Mouse (Mus musculus): ENCODE data around the gene Hus1b. TPM values are rescaled to one million over a fixed set of nuclear protein-coding genes. Genes with fewer than 3 reads are reported as not detected.

Gene Hus1b
- total and polyA plus RNA-seq, 3 experiments: 0.08 to 0.19 TPM; not detected in 1

DNA sequence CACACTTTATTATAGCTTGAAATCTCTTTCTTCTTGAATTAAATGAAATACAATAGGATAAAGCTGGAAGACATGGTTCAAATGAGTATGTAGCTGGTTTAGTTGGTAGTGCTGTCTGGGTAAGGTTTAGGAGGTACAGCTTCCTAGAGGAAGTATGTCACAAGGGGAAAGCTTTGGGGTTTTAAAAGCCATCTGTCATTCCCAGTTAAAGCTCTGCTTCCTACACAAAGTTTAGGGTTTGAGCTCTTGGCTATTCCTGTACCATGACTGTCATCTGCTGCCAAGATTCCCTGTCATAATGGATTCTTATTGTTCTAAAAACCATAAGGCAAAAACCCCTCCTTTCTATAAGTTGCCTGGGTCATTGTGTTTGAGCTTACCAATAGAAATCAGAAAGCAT lies 1.8 kb downstream of the Hus1b start:
- no peaks in the 10 kb centered on the region; the same call in 1 of the 2 replicates for H3K79me2 ChIP-seq (ENCODE audit: control insufficient read depth, insufficient read depth, low read length, poor library complexity)
- TF ChIP-seq RAD21 (IDR thresholded peaks at IDR 0.05; ENCODE audit: low read depth, low read length): no peak
- no peak for TF ChIP-seq NELFE (IDR thresholded peaks at IDR 0.05; ENCODE audit: low read depth, low read length)
- TF ChIP-seq NRF1 (IDR thresholded peaks at IDR 0.05; ENCODE audit: insufficient read depth, low read depth, low read length, poor library complexity, severe bottlenecking): no peak
- peaks cover 0 to 10% of the 10 kb centered on the region in 2 experiments; a peak in 1 of 4 replicates for H3K4me1 ChIP-seq (ENCODE audit: control insufficient read depth in 1 of 2, insufficient read depth in 2 of 2, low read length in 2 of 2)
- no peak overlapping the region for H3K9ac ChIP-seq (ENCODE audit: control insufficient read depth, low read depth, low read length, poor library complexity, severe bottlenecking)
- no peak overlapping the region for H3K27ac ChIP-seq (ENCODE audit: control insufficient read depth, low read depth, low read length)
- DNase-seq (ENCODE audit: low read depth, low spot score): no peak
- H3K36me3 ChIP-seq (ENCODE audit: control insufficient read depth in 1 of 2, insufficient read depth in 2 of 2, low read length in 2 of 2): peaks cover 0 to 6% of the 10 kb centered on the region in 2 experiments; a peak in 2 of 4 replicates
- no peak overlapping the region for H3K4me3 ChIP-seq (ENCODE audit: control insufficient read depth in 1 of 2, insufficient read depth in 1 of 2, low read depth in 2 of 2, low read length in 2 of 2)
- H3K9me3 ChIP-seq (replicated peaks; ENCODE audit: insufficient read depth, low read length): no peaks in the 10 kb centered on the region
- no peaks in the 10 kb centered on the region for H3K27me3 ChIP-seq (ENCODE audit: control insufficient read depth in 1 of 2, insufficient read depth in 2 of 2, low read length in 2 of 2)

GRCm38 (mm10) chr13:30932972-30933371 lies 14.6 kb downstream of the Hus1b start:
- TF ChIP-seq CTCF (IDR thresholded peaks at IDR 0.05 in 2 of 3, conservative IDR thresholded peaks at IDR 0.05 in 1 of 3; ENCODE audit: control insufficient read depth in 1 of 3, insufficient read depth in 1 of 3, low read depth in 2 of 3, low read length in 3 of 3, poor library complexity in 1 of 3, severe bottlenecking in 1 of 3): no peak
- TF ChIP-seq ZNF384 (IDR thresholded peaks at IDR 0.05; ENCODE audit: low read depth, low read length): no peak
- TF ChIP-seq MAZ (IDR thresholded peaks at IDR 0.05; ENCODE audit: low read depth, low read length): no peak
- TF ChIP-seq MAX (IDR thresholded peaks at IDR 0.05; ENCODE audit: low read length): no peak
- no peak for TF ChIP-seq JUND (IDR thresholded peaks at IDR 0.05; ENCODE audit: low read depth, low read length)
- no peak for TF ChIP-seq MAFK (IDR thresholded peaks at IDR 0.05; ENCODE audit: borderline replicate concordance, low read depth, low read length)
- no peak for TF ChIP-seq MEF2A (IDR thresholded peaks at IDR 0.05; ENCODE audit: extremely low read depth, insufficient replicate concordance, low read depth, low read length, poor library complexity, severe bottlenecking)
- no peak for TF ChIP-seq EP300 (IDR thresholded peaks at IDR 0.05; ENCODE audit: low read depth in 1 of 2, low read length in 2 of 2)
- no peak for TF ChIP-seq TBP (IDR thresholded peaks at IDR 0.05; ENCODE audit: low read depth, low read length)
- no peak for TF ChIP-seq ZKSCAN1 (IDR thresholded peaks at IDR 0.05; ENCODE audit: low read depth, low read length)
- Histone ChIP-seq H3K79me2 (ENCODE audit: control insufficient read depth, insufficient read depth, low read length, poor library complexity) (no peaks in the 10 kb centered on the region), H3K9ac (ENCODE audit: control insufficient read depth, low read depth, low read length, poor library complexity, severe bottlenecking) (no peak overlapping the region), H3K36me3 (ENCODE audit: control insufficient read depth in 1 of 2, insufficient read depth in 2 of 2, low read length in 2 of 2) (peaks cover 3 to 9% of the 10 kb centered on the region in 2 experiments; a peak in 3 of 4 replicates), H3K4me3 (ENCODE audit: control insufficient read depth in 1 of 2, insufficient read depth in 1 of 2, low read depth in 2 of 2, low read length in 2 of 2) (no peak overlapping the region), H3K27me3 (ENCODE audit: control insufficient read depth in 1 of 2, insufficient read depth in 2 of 2, low read length in 2 of 2) (no peaks in the 10 kb centered on the region), H3K4me1 (ENCODE audit: control insufficient read depth in 1 of 2, insufficient read depth in 2 of 2, low read length in 2 of 2) (no peaks in the 10 kb centered on the region; a peak in 1 of 4 replicates), H3K27ac (ENCODE audit: control insufficient read depth, low read depth, low read length) (no peak overlapping the region), H3K9me3 (replicated peaks; ENCODE audit: insufficient read depth, low read length) (no peaks in the 10 kb centered on the region)
- DNase-seq (ENCODE audit: low read depth, low spot score): no peak

DNA sequence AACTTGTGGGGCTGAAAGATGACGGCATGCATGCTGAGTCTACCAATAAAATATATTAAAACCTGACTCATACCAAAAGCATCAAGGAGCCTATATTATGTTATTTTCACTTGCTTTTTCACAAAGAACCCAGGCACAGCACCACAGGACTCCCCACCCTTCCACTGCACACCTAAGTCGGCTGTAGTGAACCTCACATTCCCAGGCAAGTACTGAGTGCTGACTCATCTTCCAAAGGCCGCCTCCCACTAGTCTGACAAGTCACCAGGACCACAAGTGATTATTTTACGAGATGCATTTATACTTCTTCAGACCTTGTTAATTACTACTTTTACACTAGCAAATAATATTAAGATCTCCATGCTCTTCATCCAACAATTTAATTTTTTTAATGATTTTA lies 15.9 kb downstream of the Hus1b start:
- H3K9ac ChIP-seq (ENCODE audit: control insufficient read depth, low read depth, low read length, poor library complexity, severe bottlenecking): no peak overlapping the region
- TF ChIP-seq SIN3A (IDR thresholded peaks at IDR 0.05; ENCODE audit: low read length): no peak
- TF ChIP-seq ZKSCAN1 (IDR thresholded peaks at IDR 0.05; ENCODE audit: low read depth, low read length): no peak
- no peak for TF ChIP-seq KAT2A (conservative IDR thresholded peaks at IDR 0.05; ENCODE audit: low read depth, low read length)
- TF ChIP-seq UBTF (IDR thresholded peaks at IDR 0.05; ENCODE audit: borderline replicate concordance, insufficient read depth, low read depth, low read length): no peak
- TF ChIP-seq MAFK (IDR thresholded peaks at IDR 0.05; ENCODE audit: borderline replicate concordance, low read depth, low read length): no peak
- no peak for TF ChIP-seq USF2 (IDR thresholded peaks at IDR 0.05; ENCODE audit: borderline replicate concordance in 1 of 2, insufficient read depth in 1 of 2, low read depth in 1 of 2, low read length in 2 of 2)
- TF ChIP-seq RCOR1 (IDR thresholded peaks at IDR 0.05; ENCODE audit: low read depth, low read length): no peak
- no peak for TF ChIP-seq E2F4 (IDR thresholded peaks at IDR 0.05; ENCODE audit: borderline replicate concordance, low read depth, low read length)
- no peak for TF ChIP-seq TAL1 (IDR thresholded peaks at IDR 0.05; ENCODE audit: low read length)
- TF ChIP-seq ELF1 (IDR thresholded peaks at IDR 0.05; ENCODE audit: low read depth, low read length): no peak
- TF ChIP-seq GATA1 (IDR thresholded peaks at IDR 0.05; ENCODE audit: low read depth, low read length): no peak
- TF ChIP-seq POLR2AphosphoS2 (IDR thresholded peaks at IDR 0.05; ENCODE audit: low read length): no peak
- TF ChIP-seq TCF12 (IDR thresholded peaks at IDR 0.05; ENCODE audit: low read depth, low read length): no peak
- TF ChIP-seq EP300 (IDR thresholded peaks at IDR 0.05; ENCODE audit: low read depth in 1 of 2, low read length in 2 of 2): no peak
- TF ChIP-seq MEF2A (IDR thresholded peaks at IDR 0.05; ENCODE audit: extremely low read depth, insufficient replicate concordance, low read depth, low read length, poor library complexity, severe bottlenecking): no peak
- no peak for TF ChIP-seq BHLHE40 (IDR thresholded peaks at IDR 0.05; ENCODE audit: borderline replicate concordance, low read depth, low read length)
- H3K27me3 ChIP-seq (ENCODE audit: control insufficient read depth in 1 of 2, insufficient read depth in 2 of 2, low read length in 2 of 2): no peaks in the 10 kb centered on the region
- peaks cover 5 to 9% of the 10 kb centered on the region in 2 experiments for H3K36me3 ChIP-seq (ENCODE audit: control insufficient read depth in 1 of 2, insufficient read depth in 2 of 2, low read length in 2 of 2)
- H3K4me1 ChIP-seq (ENCODE audit: control insufficient read depth in 1 of 2, insufficient read depth in 2 of 2, low read length in 2 of 2): no peaks in the 10 kb centered on the region; a peak in 1 of 4 replicates
- H3K27ac ChIP-seq (ENCODE audit: control insufficient read depth, low read depth, low read length): no peak overlapping the region
- peak; percentile 54 for DNase-seq (ENCODE audit: low read depth, low spot score)
- no peaks in the 10 kb centered on the region for H3K79me2 ChIP-seq (ENCODE audit: control insufficient read depth, insufficient read depth, low read length, poor library complexity)
- no peak overlapping the region for H3K4me3 ChIP-seq (ENCODE audit: control insufficient read depth in 1 of 2, insufficient read depth in 1 of 2, low read depth in 2 of 2, low read length in 2 of 2)
- H3K9me3 ChIP-seq (replicated peaks; ENCODE audit: insufficient read depth, low read length): no peaks in the 10 kb centered on the region

Measured in MEL (cell line).